Mouse (Mus musculus) duodenum, adult 2 months (tissue): ENCODE results near the gene 2610528A11Rik. TPM values are rescaled to one million over a fixed set of nuclear protein-coding genes. Genes with fewer than 3 reads are reported as not detected.

Source experiments
- polyA plus RNA-seq: library from polyadenylated mRNA; depleted of rRNA; stranded (reverse); fragments of >200 nt; gene quantifications from 2 replicates; pipeline ENCODE4 v1.2.3, GENCODE M21; 2012; ENCODE audit warnings: low replicate concordance; rRNA removed

The 2610528A11Rik gene
- polyA plus RNA-seq, result 0.44 and 2.8 TPM in 2 replicates

DNA sequence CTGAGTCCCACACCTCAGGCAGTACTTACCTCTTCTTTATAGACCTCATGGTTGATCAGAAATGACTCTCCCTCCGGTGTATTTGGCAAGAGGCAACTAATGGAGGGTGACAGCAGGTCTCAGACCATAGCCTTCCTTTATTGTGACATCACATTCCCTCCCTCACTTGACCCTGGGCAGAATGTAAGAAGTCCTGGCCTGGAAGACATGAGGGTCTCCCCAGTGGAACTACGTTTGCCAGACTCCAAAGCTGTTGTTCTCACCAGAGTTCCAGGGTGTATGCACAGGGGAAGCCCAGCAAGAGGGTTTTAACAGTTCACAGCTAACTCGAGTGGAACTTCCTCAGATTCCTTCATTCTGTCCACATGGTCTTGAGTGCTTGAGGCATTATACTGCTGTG is at the start of gene 2610528A11Rik:
Gene 2610528A11Rik (minus strand): TSS at position 101 of the 400 bp plus-strand sequence.

DNA sequence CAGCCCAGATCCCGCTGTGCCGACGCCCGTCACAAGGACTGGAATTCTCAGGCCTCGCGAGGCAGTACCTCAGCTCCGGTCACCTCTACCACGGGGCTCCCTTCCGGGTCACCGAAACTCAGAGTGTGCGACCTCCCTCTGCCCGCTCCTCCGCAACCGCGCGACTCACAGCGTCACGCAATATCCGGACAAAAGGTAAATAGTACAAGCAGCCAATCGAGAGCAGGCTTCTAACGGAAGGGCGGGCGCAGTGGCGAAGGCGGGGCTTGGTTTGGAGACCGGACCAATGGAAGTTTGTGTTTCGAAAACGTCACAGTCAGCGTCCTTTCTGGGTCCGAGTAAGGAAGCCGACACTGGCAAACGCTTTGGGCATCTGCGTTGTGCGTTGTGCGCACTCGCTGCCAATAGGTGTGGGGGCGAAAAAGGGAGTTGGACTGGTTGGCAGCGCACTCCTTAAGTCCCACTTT is 21.3 kb upstream of the 2610528A11Rik start, which contains the start of gene Ghitm:
Gene Ghitm (minus strand): TSS at position 146 of the 467 bp plus-strand sequence.

GRCm38 (mm10) chr14:37097956-37098530 is 15.8 kb downstream of the 2610528A11Rik start, which contains the start of gene Cdhr1:
Gene Cdhr1, minus strand, starts transcription at chr14:37098347.

DNA sequence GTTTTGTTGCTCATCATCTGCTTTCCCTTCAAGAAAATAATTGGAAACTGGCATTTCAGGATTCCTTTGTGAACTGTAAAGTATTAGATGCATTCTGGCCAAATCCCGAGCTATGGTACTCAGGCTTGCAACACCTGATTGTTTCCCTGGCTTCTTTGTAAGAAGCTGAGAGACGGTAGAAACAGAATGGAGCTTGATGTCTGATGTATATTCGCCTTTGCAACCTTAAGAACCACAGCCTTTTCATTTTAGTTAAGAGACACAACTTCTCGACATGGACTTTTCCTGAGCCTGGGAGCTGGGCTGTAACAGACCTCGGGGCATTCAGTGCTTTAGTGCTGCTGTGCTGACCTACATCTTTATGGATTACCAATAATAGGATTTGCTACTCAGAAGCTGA is 46.2 kb downstream of the 2610528A11Rik start, which contains the start of gene Lrit2:
Gene Lrit2 (plus strand): TSS at position 301 of the 400 bp plus-strand sequence.

Other genes with a start within 250 kb of the 2610528A11Rik start
- gene Ccser2, start 145.2 kb downstream of the 2610528A11Rik start, polyA plus RNA-seq, result 4.7 and 5.2 TPM in 2 replicates
- gene Rgr, start 65.1 kb downstream of the 2610528A11Rik start, polyA plus RNA-seq, result not detected in 2 replicates
- gene Lrit1, start 59.2 kb downstream of the 2610528A11Rik start, polyA plus RNA-seq, result not detected in 2 replicates
- gene Lrit2, start 46.1 kb downstream of the 2610528A11Rik start, polyA plus RNA-seq, result not detected in 2 replicates
- gene Cdhr1, start 15.7 kb downstream of the 2610528A11Rik start, polyA plus RNA-seq, result 0.05 TPM in 1 of 2 replicates, not detected in the other
- 80.7 and 81.1 TPM in 2 replicates for gene Ghitm, start 21.2 kb upstream of the 2610528A11Rik start, polyA plus RNA-seq